Mouse (Mus musculus): ENCODE data around the gene Gbp5. TPM values are rescaled to one million over a fixed set of nuclear protein-coding genes. Genes with fewer than 3 reads are reported as not detected.

Gene Gbp5
- polyA plus RNA-seq, 1 experiment from 2014 or later = 0.17 TPM

GRCm38 (mm10) chr3:142570738-142571137, 77.0 kb downstream of the Gbp5 start:
- TF ChIP-seq CTCF (IDR thresholded peaks at IDR 0.05; ENCODE audit: low read depth) = no peak
- Histone ChIP-seq H3K4me3 (ENCODE audit: low read depth, low read length) (no peak overlapping the region), H3K4me2 (replicated peaks; ENCODE audit: low read depth) (no peak overlapping the region), H3K36me3 (ENCODE audit: control insufficient read depth, insufficient read depth) (no peaks in the 10 kb centered on the region), H3K9me3 (ENCODE audit: control insufficient read depth) (no peaks in the 10 kb centered on the region), H3K9ac (ENCODE audit: low read depth, low read length) (no peak overlapping the region), H3K27ac (ENCODE audit: low read depth, low read length) (no peak overlapping the region), H3K27me3 (replicated peaks; ENCODE audit: control insufficient read depth, insufficient read depth, low read length) (no peaks in the 10 kb centered on the region), H3K4me1 (replicated peaks; ENCODE audit: control insufficient read depth, insufficient read depth, low read length) (no peaks in the 10 kb centered on the region)
- WGBS = 94% methylated on average over 4 of the region's 4 CpGs
- ATAC-seq = no peak

Other genes with a start within 250 kb of the Gbp5 start
- gene Pdlim5, start 98.3 kb upstream of the Gbp5 start, polyA plus RNA-seq (2015; fragmentation: Nextera tagmentation; extraction: Ambion mirVana) = 24.5 and 27.5 TPM in 2 replicates
- 11.4 and 12.6 TPM in 2 replicates for gene Gbp7, start 36.4 kb downstream of the Gbp5 start, polyA plus RNA-seq (2015; fragmentation: Nextera tagmentation; extraction: Ambion mirVana)
- gene Gbp3, start 66.0 kb downstream of the Gbp5 start, polyA plus RNA-seq (2015; fragmentation: Nextera tagmentation; extraction: Ambion mirVana) = 7.3 and 7.6 TPM in 2 replicates
- 0.93 and 1.0 TPM in 2 replicates for gene Gbp2b, start 100.9 kb downstream of the Gbp5 start, polyA plus RNA-seq (2015; fragmentation: Nextera tagmentation; extraction: Ambion mirVana)
- 4.4 and 5.0 TPM in 2 replicates for gene Gbp2, start 126.6 kb downstream of the Gbp5 start, polyA plus RNA-seq (2015; fragmentation: Nextera tagmentation; extraction: Ambion mirVana)
- 2.0 and 2.3 TPM in 2 replicates for gene Kyat3, start 207.1 kb downstream of the Gbp5 start, polyA plus RNA-seq (2015; fragmentation: Nextera tagmentation; extraction: Ambion mirVana)

All from intestine, postnatal 0 days (tissue).